Mouse (Mus musculus): ENCODE data around the gene Aars2.

- TF ChIP-seq POLR2A (IDR thresholded peaks at IDR 0.05; ENCODE audit: control insufficient read depth, extremely low read depth, insufficient read depth, low read length, poor library complexity) (no peak), CTCF (IDR thresholded peaks at IDR 0.05; ENCODE audit: borderline replicate concordance, control insufficient read depth, extremely low read depth, insufficient read depth, low read length, poor library complexity) (no peak)
These were observed 12.3 kb downstream of the Aars2 start for GRCm38 (mm10) chr17:45518766-45519475.
